Mouse (Mus musculus) forebrain, embryonic 14.5 days (tissue): ENCODE measurements around the gene Cfap221. TPM values are rescaled to one million over a fixed set of nuclear protein-coding genes. Genes with fewer than 3 reads are reported as not detected.

Experiments
- ATAC-seq: fragments of 200-750 bp; cut with Nextera tagmentation; 2 replicates; pipeline ENCODE4 v1.8.0; 2017; ENCODE audit warnings: mild to moderate bottlenecking, moderate library complexity
- DNase-seq: peaks from one replicate; pipeline ENCODE4 v3.0.0-alpha.2; 2015; ENCODE audit warnings: low spot score
- H3K27ac ChIP-seq: fragments of 300-500 bp; sonication (generic); 2 replicates; pipeline ENCODE4 v1.5.1; 2014; ENCODE audit warnings: low read depth, mild to moderate bottlenecking, control low read depth, low read length, moderate library complexity
- H3K27me3 ChIP-seq: fragments of 300-500 bp; sonication (generic); replicated peaks from 2 replicates; pipeline ENCODE4 v1.6.1; 2014; ENCODE audit warnings: low read length, control low read depth, mixed read lengths; ENCODE audit not compliant: control insufficient read depth, insufficient read depth
- H3K36me3 ChIP-seq: fragments of 300-500 bp; sonication (generic); 2 replicates; pipeline ENCODE4 v1.6.1; 2014; ENCODE audit warnings: low read length, control low read depth; ENCODE audit not compliant: control insufficient read depth, insufficient read depth
- H3K4me1 ChIP-seq: fragments of 300-500 bp; sonication (generic); 2 replicates; pipeline ENCODE4 v1.6.1; 2014; ENCODE audit warnings: antibody characterized with exemption, low read length, control low read depth; ENCODE audit not compliant: control insufficient read depth, insufficient read depth
- H3K4me2 ChIP-seq: fragments of 300-500 bp; sonication (generic); 2 replicates; pipeline ENCODE4 v1.6.1; 2014; ENCODE audit warnings: mild to moderate bottlenecking, control low read depth, low read length
- H3K4me3 ChIP-seq: fragments of 300-500 bp; sonication (generic); 2 replicates; pipeline ENCODE4 v1.5.1; 2014; ENCODE audit warnings: low read depth, low read length, control low read depth
- H3K9ac ChIP-seq: fragments of 300-500 bp; sonication (generic); 2 replicates; pipeline ENCODE4 v1.6.1; 2014; ENCODE audit warnings: mild to moderate bottlenecking, low read length, control low read depth, moderate library complexity
- H3K9me3 ChIP-seq: fragments of 300-500 bp; sonication (generic); replicated peaks from 2 replicates; pipeline ENCODE4 v1.6.1; 2016; ENCODE audit warnings: low read length, control low read depth, mixed read lengths; ENCODE audit not compliant: control insufficient read depth
- WGBS: fragments of 180-500 bp; shearing (Covaris S2); extraction: QIAGEN DNeasy Blood & Tissue Kit; methylation state at CpG from one replicate; pipeline ENCODE4 v1.1.7; 2014; 5-methylcytosine and 5-hydroxymethylcytosine counted together
- polyA plus RNA-seq: library from polyadenylated mRNA; unstranded; fragments of >200 nt; fragmentation: Nextera tagmentation; extraction: Ambion mirVana; gene quantifications from 2 replicates; pipeline ENCODE4 v1.2.1, GENCODE M21; 2014

The Cfap221 gene
- polyA plus RNA-seq, 1 experiment from 2014 or later: 0.48 TPM

DNA sequence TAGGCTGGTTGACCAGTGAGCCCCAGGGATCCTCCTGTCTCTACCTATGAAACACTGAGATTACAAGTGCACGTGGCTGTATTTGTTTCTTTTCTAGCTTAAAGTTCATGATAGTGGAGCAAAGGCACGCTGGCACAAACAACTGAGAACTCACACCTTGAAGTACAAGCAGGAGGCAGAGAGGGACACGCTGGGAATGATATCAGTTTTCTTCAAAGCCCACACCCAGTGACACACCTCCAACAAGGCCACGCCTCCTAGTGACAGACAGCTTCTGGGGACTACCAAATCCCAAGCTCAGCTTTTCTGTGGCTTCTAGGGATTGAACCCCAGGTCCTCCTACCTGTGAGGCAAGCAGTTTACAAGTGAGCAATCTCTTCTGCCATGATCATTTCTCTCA lies 23.9 kb downstream of the Cfap221 start:
- no peaks in the 10 kb centered on the region for H3K27me3 ChIP-seq
- DNase-seq: no peak
- H3K4me2 ChIP-seq: no peak overlapping the region
- no peaks in the 10 kb centered on the region for H3K4me1 ChIP-seq
- no peak overlapping the region for H3K4me3 ChIP-seq
- no peaks in the 10 kb centered on the region for H3K9me3 ChIP-seq
- H3K9ac ChIP-seq: no peak overlapping the region
- WGBS: 43% methylated on average over 4 of the region's 4 CpGs
- no peaks in the 10 kb centered on the region for H3K36me3 ChIP-seq
- no peak overlapping the region for H3K27ac ChIP-seq
- no peak for ATAC-seq

DNA sequence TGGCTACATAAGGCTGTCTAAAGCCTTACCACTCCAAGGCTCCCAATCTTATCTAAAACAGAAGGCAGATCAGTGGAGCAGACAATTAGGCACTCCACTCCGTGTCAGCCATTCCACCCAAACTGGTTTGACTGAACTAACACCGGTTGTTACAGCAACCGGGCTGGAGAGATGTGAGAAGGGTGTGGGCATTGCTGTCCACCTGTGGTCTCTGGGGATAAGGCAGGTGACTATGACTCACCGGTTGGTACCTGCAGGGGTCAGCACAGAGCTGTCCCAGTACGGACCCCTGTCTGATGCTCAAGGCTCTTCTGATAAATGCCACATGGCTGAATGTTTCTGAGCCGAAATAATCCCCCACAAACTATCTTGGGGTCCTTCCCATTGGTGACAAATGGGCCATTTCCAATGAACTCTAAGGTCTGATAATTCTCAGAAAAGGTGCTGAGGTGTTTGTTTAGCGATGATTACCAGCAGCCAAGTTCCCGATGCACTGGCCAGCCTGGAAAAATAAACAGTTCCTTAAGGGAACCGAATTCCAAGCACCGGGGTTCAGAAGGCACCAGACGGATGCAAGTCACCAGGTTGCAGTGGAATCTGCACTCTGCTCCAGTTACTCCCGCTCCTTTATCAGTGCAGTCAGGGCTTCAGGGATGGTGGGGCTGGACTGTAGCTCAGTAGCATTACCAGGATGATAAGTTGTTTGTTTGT lies 31.1 kb downstream of the Cfap221 start:
- Histone ChIP-seq H3K4me3 (no peak overlapping the region), H3K9ac (no peak overlapping the region), H3K27ac (no peak overlapping the region), H3K9me3 (no peaks in the 10 kb centered on the region), H3K4me1 (no peaks in the 10 kb centered on the region), H3K27me3 (no peaks in the 10 kb centered on the region), H3K36me3 (no peaks in the 10 kb centered on the region), H3K4me2 (no peak overlapping the region)
- WGBS: 66% methylated on average over 12 of the region's 12 CpGs
- DNase-seq (no peak), ATAC-seq (no peak)

GRCm38 (mm10) chr1:119959920-119960319 lies 37.1 kb downstream of the Cfap221 start:
- no peak overlapping the region for H3K4me3 ChIP-seq
- no peaks in the 10 kb centered on the region for H3K27me3 ChIP-seq
- no peak for DNase-seq
- no peaks in the 10 kb centered on the region for H3K9me3 ChIP-seq
- no peak overlapping the region for H3K4me2 ChIP-seq
- no peak overlapping the region for H3K27ac ChIP-seq
- no peaks in the 10 kb centered on the region for H3K4me1 ChIP-seq
- no peak for ATAC-seq
- H3K36me3 ChIP-seq: no peaks in the 10 kb centered on the region
- H3K9ac ChIP-seq: no peak overlapping the region
- WGBS: 70% methylated on average over 7 of the region's 7 CpGs

DNA sequence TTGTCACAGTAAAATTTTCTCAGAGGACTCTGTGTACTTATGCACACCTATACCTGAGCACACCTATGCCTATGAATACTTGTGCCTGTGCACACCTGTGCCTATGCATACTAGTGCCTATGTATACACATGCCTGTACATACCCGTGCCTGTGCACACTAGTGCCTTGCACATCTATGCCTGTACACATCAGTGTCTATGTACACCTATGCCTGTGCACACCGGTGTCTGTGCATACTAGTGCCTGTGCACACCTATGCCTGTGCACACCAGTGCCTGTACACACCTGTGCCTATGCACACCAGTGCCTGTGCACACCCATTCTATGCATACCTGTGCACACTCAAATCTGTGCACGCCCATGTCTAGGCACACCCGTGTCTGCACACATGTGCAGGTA lies 37.6 kb downstream of the Cfap221 start:
- DNase-seq (no peak), ATAC-seq (no peak)
- no peaks in the 10 kb centered on the region for H3K9me3 ChIP-seq
- no peaks in the 10 kb centered on the region for H3K36me3 ChIP-seq
- H3K4me1 ChIP-seq: no peaks in the 10 kb centered on the region
- H3K27me3 ChIP-seq: no peaks in the 10 kb centered on the region
- no peak overlapping the region for H3K27ac ChIP-seq
- WGBS: 91% methylated on average over 4 of the region's 4 CpGs
- H3K4me2 ChIP-seq: no peak overlapping the region
- no peak overlapping the region for H3K4me3 ChIP-seq
- H3K9ac ChIP-seq: no peak overlapping the region

- peak; percentile 71; the same call in 1 of the 2 replicates for ATAC-seq
- no peaks in the 10 kb centered on the region for H3K4me1 ChIP-seq
- WGBS: 61% methylated on average over 9 of the region's 9 CpGs
Measured at GRCm38 (mm10) chr1:119957716-119958222, 39.3 kb downstream of the Cfap221 start.

GRCm38 (mm10) chr1:119954680-119955079 lies 42.4 kb downstream of the Cfap221 start:
- peak; percentile 54; the same call in 1 of the 2 replicates for ATAC-seq
- no peak overlapping the region for H3K27ac ChIP-seq

More at GRCm38 (mm10) chr1:119957716-119958222, 39.3 kb downstream of the Cfap221 start:
- no peak overlapping the region for H3K4me3 ChIP-seq
- peak; percentile 79 for DNase-seq
- no peak overlapping the region for H3K27ac ChIP-seq
- H3K36me3 ChIP-seq: no peaks in the 10 kb centered on the region
- H3K4me2 ChIP-seq: no peak overlapping the region
- no peaks in the 10 kb centered on the region for H3K9me3 ChIP-seq
- no peaks in the 10 kb centered on the region for H3K27me3 ChIP-seq
- H3K9ac ChIP-seq: no peak overlapping the region

GRCm38 (mm10) chr1:119953456-119953855 lies 43.6 kb downstream of the Cfap221 start:
- 90% methylated on average over 9 of the region's 9 CpGs for WGBS
- H3K4me2 ChIP-seq: no peak overlapping the region
- no peak for ATAC-seq

More at GRCm38 (mm10) chr1:119954680-119955079, 42.4 kb downstream of the Cfap221 start:
- H3K36me3 ChIP-seq: no peaks in the 10 kb centered on the region
- H3K4me2 ChIP-seq: no peak overlapping the region
- H3K9me3 ChIP-seq: no peaks in the 10 kb centered on the region
- WGBS: 50% methylated on average over 2 of the region's 2 CpGs
- H3K9ac ChIP-seq: no peak overlapping the region
- peak; percentile 50 for DNase-seq
- no peaks in the 10 kb centered on the region for H3K27me3 ChIP-seq
- H3K4me3 ChIP-seq: no peak overlapping the region
- no peaks in the 10 kb centered on the region for H3K4me1 ChIP-seq

GRCm38 (mm10) chr1:119950086-119950485 lies 46.9 kb downstream of the Cfap221 start:
- DNase-seq (no peak), ATAC-seq (no peak)
- H3K4me1 ChIP-seq: no peaks in the 10 kb centered on the region
- 90% methylated on average over 8 of the region's 8 CpGs for WGBS
- no peaks in the 10 kb centered on the region for H3K36me3 ChIP-seq
- no peaks in the 10 kb centered on the region for H3K9me3 ChIP-seq
- no peak overlapping the region for H3K9ac ChIP-seq
- H3K27ac ChIP-seq: no peak overlapping the region
- H3K27me3 ChIP-seq: no peaks in the 10 kb centered on the region
- no peak overlapping the region for H3K4me2 ChIP-seq
- H3K4me3 ChIP-seq: no peak overlapping the region

More at GRCm38 (mm10) chr1:119953456-119953855, 43.6 kb downstream of the Cfap221 start:
- H3K9me3 ChIP-seq: no peaks in the 10 kb centered on the region
- H3K27me3 ChIP-seq: no peaks in the 10 kb centered on the region
- no peak overlapping the region for H3K4me3 ChIP-seq
- DNase-seq: no peak
- no peak overlapping the region for H3K9ac ChIP-seq
- H3K4me1 ChIP-seq: no peaks in the 10 kb centered on the region
- no peaks in the 10 kb centered on the region for H3K36me3 ChIP-seq
- H3K27ac ChIP-seq: no peak overlapping the region

DNA sequence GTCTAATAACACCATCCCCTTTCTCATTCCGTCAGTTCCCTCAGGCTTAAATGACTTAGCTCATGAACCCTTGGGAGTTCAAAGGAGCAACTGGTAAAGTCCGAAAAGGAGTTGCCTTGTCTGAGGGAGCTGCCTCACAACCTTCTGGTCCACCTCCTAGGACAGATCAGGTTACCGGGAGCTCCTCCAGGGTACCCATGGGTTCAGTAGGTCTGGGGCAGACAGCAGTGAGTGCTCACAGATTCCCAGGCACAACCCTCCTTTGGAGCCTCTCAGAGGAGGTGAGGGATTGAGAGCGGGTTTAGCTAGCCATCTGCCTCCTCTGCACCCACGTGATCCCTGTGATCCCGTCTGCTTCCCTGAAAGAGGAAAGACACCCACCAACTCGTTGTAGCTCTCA lies 60.2 kb downstream of the Cfap221 start:
- Histone ChIP-seq H3K9ac (no peak overlapping the region), H3K4me2 (no peak overlapping the region), H3K36me3 (no peaks in the 10 kb centered on the region), H3K4me1 (no peaks in the 10 kb centered on the region), H3K27me3 (no peaks in the 10 kb centered on the region), H3K9me3 (no peaks in the 10 kb centered on the region), H3K27ac (no peak overlapping the region), H3K4me3 (no peak overlapping the region)
- WGBS: 27% methylated on average over 7 of the region's 7 CpGs
- DNase-seq (no peak), ATAC-seq (no peak)
